Mouse (Mus musculus): Measurements from ENCODE around the gene Nck1. TPM values are rescaled to one million over a fixed set of nuclear protein-coding genes. Genes with fewer than 3 reads are reported as not detected.

Gene Nck1
- 15.1 and 15.5 TPM in 2 replicates for polyA plus RNA-seq (2012; rRNA removed)

DNA sequence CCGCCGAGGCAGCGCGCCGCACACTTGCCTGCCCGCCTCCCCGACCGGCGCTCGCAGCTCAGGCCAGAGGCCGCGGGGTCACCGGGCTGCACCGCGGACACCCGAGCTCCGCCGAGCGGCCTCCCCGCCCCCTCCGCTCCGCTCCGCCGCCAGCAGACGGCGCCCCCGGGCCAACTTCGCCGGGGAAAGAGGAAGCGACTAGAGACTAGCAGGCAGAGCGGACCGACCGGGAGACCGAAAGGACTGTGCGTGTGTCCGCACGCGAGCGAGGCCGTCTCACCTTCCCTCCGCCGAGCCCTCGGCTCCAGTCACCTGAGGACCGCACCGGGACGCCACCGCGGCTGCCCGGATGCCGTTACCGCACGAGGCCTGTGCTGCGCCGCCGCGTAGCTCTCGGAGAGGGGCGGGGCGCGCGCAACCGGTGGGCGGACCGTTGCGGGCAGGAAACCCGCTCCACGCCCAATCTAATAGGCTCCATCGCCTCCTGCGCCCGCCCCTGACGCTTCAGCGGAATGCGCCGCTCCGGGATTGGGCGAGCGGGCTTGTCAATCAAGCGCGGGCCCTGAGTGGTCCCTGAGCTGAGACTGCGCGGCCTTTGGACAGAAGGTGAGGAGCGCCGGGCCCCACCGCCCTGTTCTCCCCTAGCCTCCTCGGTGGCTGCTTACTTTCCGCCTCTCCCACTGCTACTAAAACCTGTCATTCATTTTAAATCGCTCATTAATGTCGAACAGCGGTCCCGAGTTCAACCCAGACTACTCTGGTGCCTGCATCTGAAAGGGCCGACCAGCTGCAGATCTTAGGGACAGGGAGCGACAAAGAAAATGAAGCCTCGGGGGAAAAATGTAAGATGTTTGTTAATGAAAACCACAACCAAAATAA lies at the start of gene Nck1:
Nck1 (minus strand) TSS at position 420 of the 879 bp plus-strand sequence.

DNA sequence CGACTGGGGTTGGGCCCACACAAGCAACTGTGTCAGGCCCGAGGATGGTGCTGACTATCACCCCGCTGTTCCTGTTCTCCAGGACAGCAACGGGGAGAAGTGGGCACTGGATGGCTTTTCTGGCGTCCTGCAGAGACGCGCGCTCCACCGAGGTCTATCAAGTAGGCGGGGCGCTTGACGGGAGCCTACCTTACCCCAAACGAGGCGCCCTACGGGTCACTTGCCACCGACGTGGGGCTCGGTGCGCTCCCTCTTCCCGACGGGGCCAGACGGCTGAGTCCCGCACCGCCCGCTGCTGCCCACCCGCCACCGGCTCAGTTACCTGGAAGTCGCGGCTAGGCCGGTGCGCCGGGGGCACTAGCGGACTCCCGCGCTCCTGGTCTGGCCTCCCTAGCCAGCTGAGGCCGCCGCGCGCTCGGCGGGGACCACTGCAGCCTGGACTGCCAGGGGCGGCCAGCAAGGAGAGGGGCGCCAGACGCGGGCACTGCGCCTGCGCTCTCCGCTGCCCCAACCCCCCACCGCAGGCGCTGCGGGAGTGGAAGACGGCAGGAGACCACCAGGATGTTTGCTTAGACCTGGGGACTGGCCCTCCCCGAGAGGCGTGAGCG lies 24.8 kb upstream of the Nck1 start, which contains the start of gene Slc35g2:
Slc35g2 (minus strand) TSS at position 465 of the 608 bp plus-strand sequence.

DNA sequence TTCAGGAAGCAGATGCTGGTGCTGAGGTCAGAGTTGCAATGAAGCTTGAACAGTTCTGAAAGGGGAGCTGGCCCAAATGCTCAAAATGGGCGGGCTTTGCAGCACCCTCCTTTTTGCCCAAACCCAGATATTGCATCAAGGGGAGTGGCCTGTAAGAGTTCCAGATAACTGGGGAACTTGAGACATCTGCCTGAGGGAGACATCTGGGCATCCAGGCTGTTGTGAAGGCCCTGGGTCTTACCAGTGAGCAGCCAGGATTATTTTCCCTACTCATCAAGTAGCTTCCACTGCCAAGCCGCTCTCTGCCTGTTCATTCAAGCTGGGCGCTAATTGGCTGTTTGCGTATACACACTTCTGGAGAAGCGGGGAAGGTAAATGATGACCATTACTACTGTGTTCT lies 59.5 kb downstream of the Nck1 start, which contains the start of gene Il20rb:
Il20rb (minus strand) TSS at position 358 of the 400 bp plus-strand sequence.

Other genes with a start within 250 kb of the Nck1 start
- gene Il20rb, start 59.3 kb downstream of the Nck1 start, polyA plus RNA-seq (2012; rRNA removed): 0.63 and 0.65 TPM in 2 replicates
- 0.59 and 0.61 TPM in 2 replicates for gene Slc35g2, start 25.0 kb upstream of the Nck1 start, polyA plus RNA-seq (2012; rRNA removed)
- gene Stag1, start 51.7 kb upstream of the Nck1 start, polyA plus RNA-seq (2012; rRNA removed): 12.5 and 12.8 TPM in 2 replicates

Measured in liver, embryonic 14 days (tissue).